34 mouse cellular contexts compared by ENCODE assay signal in genomic region chr11:100442625-100443024, GRCm38 (mm10). TPM values are rescaled to one million over a fixed set of nuclear protein-coding genes. Genes with fewer than 3 reads are reported as not detected.
DNase-seq lines count a peak whose midpoint lies in the region; ATAC-seq and TF ChIP-seq lines count a peak whose summit lies in the region.
"Had no signal": no experiment of that assay in that cellular context is flagged by ENCODE, and none has a peak within 500 bp of the region (broad histone marks: within the 10 kb centered on the region; RNA-seq: fewer than 3 reads in every experiment).

No protein-coding gene starts in this region.

- H3K36me3 ChIP-seq in kidney, adult 2 months (ENCODE audit: control insufficient read depth, insufficient read depth, low read length), result no peaks in the 10 kb centered on the region
- 0 out of 2 replicates have a peak, but pooled peaks cover 4% of the 10 kb centered on the region for H3K36me3 ChIP-seq in kidney, embryonic 16.5 days (ENCODE audit: insufficient read depth, low read length)
- H3K36me3 ChIP-seq in liver, postnatal 0 days (replicated peaks; ENCODE audit: insufficient read depth, low read length), result no peaks in the 10 kb centered on the region
- H3K36me3 ChIP-seq: liver, embryonic 13.5 days; midbrain, embryonic 15.5 days had no signal

- no peak overlapping the region for H3K9ac ChIP-seq in kidney, embryonic 16.5 days (replicated peaks; ENCODE audit: low read length)
- no peak overlapping the region for H3K9ac ChIP-seq in liver, postnatal 0 days (replicated peaks)
- H3K9ac ChIP-seq: hindbrain, embryonic 13.5 days; limb, embryonic 15.5 days; liver, embryonic 13.5 days; midbrain, embryonic 15.5 days; neural tube, embryonic 15.5 days; stomach, embryonic 15.5 days had no signal

- no peak for ATAC-seq in cerebellum, adult (ENCODE audit: insufficient number of reproducible peaks, low FRiP score, low TSS enrichment)
- no peak for ATAC-seq in kidney, embryonic 16.5 days (ENCODE audit: low FRiP score, low TSS enrichment)
- ATAC-seq in liver, postnatal 0 days, result no peak
- ATAC-seq: forebrain, embryonic 14.5 days; inflammation-experienced regulatory T-cells, adult 6 months; midbrain, embryonic 15.5 days; Patski had no signal

- 41% methylated on average over 6 of the region's 6 CpGs for WGBS in kidney, adult 2 months
- 78% methylated on average over 6 of the region's 6 CpGs for WGBS in kidney, embryonic 16.5 days
- 81% methylated on average over 6 of the region's 6 CpGs for WGBS in liver, postnatal 0 days (ENCODE audit: insufficient replicate concordance)

- H3K4me1 ChIP-seq in kidney, adult 2 months (ENCODE audit: control insufficient read depth, insufficient read depth, low read length), result 0 out of 2 replicates have a peak, but pooled peaks cover 2% of the 10 kb centered on the region
- H3K4me1 ChIP-seq in kidney, embryonic 16.5 days (ENCODE audit: insufficient read depth, low read length), result peaks cover 21% of the 10 kb centered on the region
- H3K4me1 ChIP-seq in liver, postnatal 0 days (ENCODE audit: insufficient read depth), result peaks cover 12% of the 10 kb centered on the region

- H3K9me3 ChIP-seq in kidney, embryonic 16.5 days (ENCODE audit: low read length), result no peaks in the 10 kb centered on the region
- no peaks in the 10 kb centered on the region for H3K9me3 ChIP-seq in liver, postnatal 0 days (ENCODE audit: low read length)
- H3K9me3 ChIP-seq: G1E; hindbrain, embryonic 13.5 days; limb, embryonic 10.5 days; limb, embryonic 15.5 days; liver, embryonic 13.5 days; midbrain, embryonic 15.5 days; neural tube, embryonic 15.5 days; stomach, embryonic 15.5 days had no signal

- no peak overlapping the region for H3K27ac ChIP-seq in kidney, adult 2 months (ENCODE audit: insufficient read depth, low read depth, low read length)
- no peak overlapping the region for H3K27ac ChIP-seq in kidney, embryonic 16.5 days (ENCODE audit: low read length)
- no peak overlapping the region for H3K27ac ChIP-seq in liver, postnatal 0 days (ENCODE audit: low read depth)
- H3K27ac ChIP-seq: hindbrain, embryonic 13.5 days; kidney, postnatal 0 days; limb, embryonic 10.5 days; limb, embryonic 15.5 days; liver, embryonic 13.5 days; macrophage; midbrain, embryonic 15.5 days; neural tube, embryonic 15.5 days; stomach, embryonic 15.5 days had no signal

- TF ChIP-seq CTCF in kidney, adult 2 months (conservative IDR thresholded peaks at IDR 0.05; ENCODE audit: insufficient read depth, insufficient read length, low read depth, low read length), result no peak
- TF ChIP-seq CTCF in liver, postnatal 0 days (IDR thresholded peaks at IDR 0.05; ENCODE audit: low read depth), result no peak

- no peak overlapping the region for H3K4me3 ChIP-seq in kidney, adult 2 months (ENCODE audit: insufficient read depth, low read depth, low read length)
- H3K4me3 ChIP-seq in kidney, embryonic 16.5 days (ENCODE audit: low read length), result no peak overlapping the region
- H3K4me3 ChIP-seq in liver, postnatal 0 days (ENCODE audit: low read depth, low read length), result no peak overlapping the region
- H3K4me3 ChIP-seq: hindbrain, embryonic 13.5 days; limb, embryonic 10.5 days; limb, embryonic 15.5 days; liver, embryonic 13.5 days; midbrain, embryonic 15.5 days; neural tube, embryonic 15.5 days; stomach, embryonic 15.5 days had no signal

- no peak for TF ChIP-seq POLR2A in kidney, adult 2 months (IDR thresholded peaks at IDR 0.05; ENCODE audit: low read depth, low read length)

- TF ChIP-seq EP300 in liver, postnatal 0 days (IDR thresholded peaks at IDR 0.05; ENCODE audit: low read depth), result no peak

- H3K4me2 ChIP-seq in kidney, embryonic 16.5 days (replicated peaks; ENCODE audit: low read depth, low read length), result no peak overlapping the region
- H3K4me2 ChIP-seq in liver, postnatal 0 days (ENCODE audit: low read depth, low read length), result no peak overlapping the region
- H3K4me2 ChIP-seq: heart, embryonic 11.5 days; hindbrain, embryonic 13.5 days; limb, embryonic 15.5 days; liver, embryonic 13.5 days; midbrain, embryonic 15.5 days; neural tube, embryonic 15.5 days; stomach, embryonic 15.5 days had no signal

- no peaks in the 10 kb centered on the region for H3K27me3 ChIP-seq in kidney, adult 2 months (replicated peaks; ENCODE audit: control insufficient read depth, insufficient read depth, low read length)
- H3K27me3 ChIP-seq in kidney, embryonic 16.5 days (ENCODE audit: insufficient read depth, low read length), result no peaks in the 10 kb centered on the region
- no peaks in the 10 kb centered on the region for H3K27me3 ChIP-seq in liver, postnatal 0 days (ENCODE audit: insufficient read depth, low read length)
- H3K27me3 ChIP-seq: hindbrain, embryonic 13.5 days; limb, embryonic 15.5 days; liver, embryonic 13.5 days; midbrain, embryonic 15.5 days; neural tube, embryonic 15.5 days; Patski; stomach, embryonic 15.5 days had no signal

- peak; percentile 38 to 50 for DNase-seq in cerebellum, postnatal 14 days
- peak; percentile 62 for DNase-seq in kidney, adult 2 months
- peak; percentile 19 for DNase-seq in Muller cell, postnatal 12 days (ENCODE audit: inconsistent ontology term)
- peak; percentile 45 for DNase-seq in kidney, postnatal 14 days
- no peak for DNase-seq in liver, postnatal 0 days
- DNase-seq: adrenal gland, postnatal 10 days; cerebellum, adult 11-12 months; cerebellum, adult 9-11 months; gastrocnemius, postnatal 25 days; heart, adult 18-20 months; heart, postnatal 36 days; liver, embryonic 13.5 days; lung, adult 2 months; lung, postnatal 10 days; retina, postnatal 1 day; right cerebral cortex, postnatal 14 days; thymus, adult 2 months; thymus, postnatal 4 days had no signal

RNA-seq across cellular contexts. Expression of gene Klhl10, which starts 0.9 kb away (rescaled TPM):
- 0.13 and 0.34 TPM in 2 replicates for polyA plus RNA-seq in kidney, adult 2 months (2012; rRNA removed)
- polyA plus RNA-seq in kidney, embryonic 16.5 days (2015; fragmentation: Nextera tagmentation; extraction: Ambion mirVana), result 0.40 and 0.44 TPM in 2 replicates
- 0.07 TPM in 2 replicates for polyA plus RNA-seq in liver, postnatal 0 days (2015; fragmentation: Nextera tagmentation; extraction: Ambion mirVana)
- polyA plus RNA-seq: G1E; small intestine, adult 2 months had no signal

RNA-seq across cellular contexts. Expression of gene Nt5c3b, which starts 1.0 kb away (rescaled TPM):
- polyA plus RNA-seq in kidney, adult 2 months (2012; rRNA removed), result 29.3 and 32.0 TPM in 2 replicates
- 126 and 131 TPM in 2 replicates for polyA plus RNA-seq in kidney, embryonic 16.5 days (2015; fragmentation: Nextera tagmentation; extraction: Ambion mirVana)
- polyA plus RNA-seq in liver, postnatal 0 days (2015; fragmentation: Nextera tagmentation; extraction: Ambion mirVana), result 11.1 and 11.9 TPM in 2 replicates

RNA-seq across cellular contexts. Expression of gene Fkbp10, which starts 27.1 kb away (rescaled TPM):
- 12.5 and 15.9 TPM in 2 replicates for polyA plus RNA-seq in kidney, adult 2 months (2012; rRNA removed)
- 157 and 159 TPM in 2 replicates for polyA plus RNA-seq in kidney, embryonic 16.5 days (2015; fragmentation: Nextera tagmentation; extraction: Ambion mirVana)
- polyA plus RNA-seq in liver, postnatal 0 days (2015; fragmentation: Nextera tagmentation; extraction: Ambion mirVana), result 7.4 and 9.0 TPM in 2 replicates
- polyA plus RNA-seq: G1E, macrophage had no signal

RNA-seq across cellular contexts. Expression of gene P3h4, which starts 28.0 kb away (rescaled TPM):
- polyA plus RNA-seq in kidney, adult 2 months (2012; rRNA removed), result 11.9 and 13.9 TPM in 2 replicates
- polyA plus RNA-seq in kidney, embryonic 16.5 days (2015; fragmentation: Nextera tagmentation; extraction: Ambion mirVana), result 63.1 and 69.1 TPM in 2 replicates
- 3.4 and 4.6 TPM in 2 replicates for polyA plus RNA-seq in liver, postnatal 0 days (2015; fragmentation: Nextera tagmentation; extraction: Ambion mirVana)
- polyA plus RNA-seq: G1E had no signal

RNA-seq across cellular contexts. Expression of gene Klhl11, which starts 29.9 kb away (rescaled TPM):
- polyA plus RNA-seq in kidney, adult 2 months (2012; rRNA removed), result 2.3 and 3.3 TPM in 2 replicates
- polyA plus RNA-seq in kidney, embryonic 16.5 days (2015; fragmentation: Nextera tagmentation; extraction: Ambion mirVana), result 8.4 and 10.1 TPM in 2 replicates
- polyA plus RNA-seq in liver, postnatal 0 days (2015; fragmentation: Nextera tagmentation; extraction: Ambion mirVana), result 0.88 and 1.3 TPM in 2 replicates
